Mouse (Mus musculus) adrenal gland, postnatal 4 days (tissue): Measurements from ENCODE around the gene 4930524B15Rik. TPM values are rescaled to one million over a fixed set of nuclear protein-coding genes. Genes with fewer than 3 reads are reported as not detected.
A peak's percentile ranks its signal among the peaks of the same experiment; 100 is the strongest.
"Not testable (repeated sequence)": the region's sequence is repeated elsewhere in the genome, so short reads cannot be mapped to it uniquely, and the experiment has no call there.

ENCODE experiments used
- DNase-seq, 2 experiments: peaks; one replicate each; pipeline ENCODE4 v3.0.0; 2021 to 2022; ENCODE audit warnings: low spot score in 2 of 2, mixed read lengths in 2 of 2
- long read RNA-seq, 2 experiments: library from polyadenylated mRNA; stranded (forward); transcript quantifications; one replicate each; pipeline ENCODE4 v2.0.0; 2021
- total RNA-seq, 2 experiments: library from RNA; stranded (reverse); gene quantifications; 2 replicates each; pipeline ENCODE4 v1.2.3; 2021

Gene 4930524B15Rik
- not detected for total RNA-seq
- long read RNA-seq, experiment 1 = 0 reads
- long read RNA-seq, experiment 2 = 0 reads

DNA sequence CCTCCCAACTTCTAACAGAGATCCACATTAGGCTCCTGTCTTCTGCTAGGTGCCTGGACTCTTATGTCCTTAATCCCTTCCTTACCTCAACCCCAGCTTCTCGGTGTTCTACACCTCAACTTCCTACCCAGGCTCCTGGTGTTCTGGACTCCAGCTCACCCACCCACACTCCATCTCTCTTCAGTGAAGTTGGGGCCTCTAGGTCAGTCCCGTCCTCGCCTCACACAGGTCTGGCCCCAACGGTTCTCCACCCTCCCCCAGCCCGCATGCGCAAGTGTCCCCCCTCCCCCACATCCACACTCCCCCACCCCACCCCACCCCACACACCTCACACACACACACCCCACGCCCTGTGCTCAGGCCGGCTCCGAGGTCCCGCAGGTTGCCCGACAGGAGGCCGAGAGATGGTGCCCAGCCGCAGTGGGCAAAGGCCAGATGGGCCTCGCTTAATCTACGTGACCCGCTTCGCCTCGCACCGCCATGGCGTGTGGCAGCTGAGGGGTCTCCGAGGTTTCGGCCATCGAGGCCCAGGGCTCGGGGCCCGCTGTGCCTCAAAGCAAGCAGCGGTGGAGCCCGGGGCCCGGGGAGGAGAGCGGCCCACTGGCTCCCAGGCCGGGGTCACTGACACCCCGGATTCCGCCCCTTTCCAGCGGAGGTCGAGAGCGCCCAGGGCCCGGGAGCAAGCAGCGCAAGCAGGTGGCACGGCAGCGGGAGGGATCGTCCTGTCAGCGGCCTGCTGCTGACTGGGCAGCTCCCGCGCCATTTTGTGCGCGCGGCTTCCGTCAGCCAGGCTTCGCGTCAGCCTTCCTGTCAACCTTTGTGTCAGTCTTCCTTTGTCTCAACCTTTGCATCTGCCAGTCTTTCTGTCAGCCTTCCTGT lies at the start of gene 4930524B15Rik:
4930524B15Rik (plus strand) TSS at position 337 of the 879 bp plus-strand sequence.
- no peak for DNase-seq

- DNase-seq = no peak
Measured at GRCm38 (mm10) chr11:31917769-31918168, 47.6 kb upstream of the 4930524B15Rik start.

DNA sequence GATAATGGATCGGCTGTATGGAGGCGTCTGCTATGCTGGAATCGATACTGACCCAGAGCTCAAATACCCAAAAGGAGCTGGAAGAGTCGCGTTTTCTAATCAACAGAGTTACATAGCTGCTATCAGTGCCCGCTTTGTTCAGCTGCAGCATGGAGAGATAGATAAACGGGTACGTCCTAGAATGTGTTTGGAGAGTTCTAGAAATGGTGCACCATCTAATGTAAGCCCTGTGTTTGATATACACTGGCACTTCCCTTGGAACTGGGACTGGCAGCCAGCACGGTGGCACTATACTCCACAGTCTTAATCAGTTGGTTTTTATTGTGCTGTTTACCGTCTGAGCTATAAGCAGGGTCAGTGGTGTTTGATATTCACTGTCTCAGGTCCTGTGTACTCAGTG lies 35.3 kb upstream of the 4930524B15Rik start:
- DNase-seq = no peak

- no peak for DNase-seq
Measured at GRCm38 (mm10) chr11:31935652-31936051, 29.7 kb upstream of the 4930524B15Rik start.

- DNase-seq = no peak
Measured at GRCm38 (mm10) chr11:31936910-31937525, 28.4 kb upstream of the 4930524B15Rik start.

- DNase-seq = no peak
Measured at GRCm38 (mm10) chr11:31940898-31941639, 24.3 kb upstream of the 4930524B15Rik start.

DNA sequence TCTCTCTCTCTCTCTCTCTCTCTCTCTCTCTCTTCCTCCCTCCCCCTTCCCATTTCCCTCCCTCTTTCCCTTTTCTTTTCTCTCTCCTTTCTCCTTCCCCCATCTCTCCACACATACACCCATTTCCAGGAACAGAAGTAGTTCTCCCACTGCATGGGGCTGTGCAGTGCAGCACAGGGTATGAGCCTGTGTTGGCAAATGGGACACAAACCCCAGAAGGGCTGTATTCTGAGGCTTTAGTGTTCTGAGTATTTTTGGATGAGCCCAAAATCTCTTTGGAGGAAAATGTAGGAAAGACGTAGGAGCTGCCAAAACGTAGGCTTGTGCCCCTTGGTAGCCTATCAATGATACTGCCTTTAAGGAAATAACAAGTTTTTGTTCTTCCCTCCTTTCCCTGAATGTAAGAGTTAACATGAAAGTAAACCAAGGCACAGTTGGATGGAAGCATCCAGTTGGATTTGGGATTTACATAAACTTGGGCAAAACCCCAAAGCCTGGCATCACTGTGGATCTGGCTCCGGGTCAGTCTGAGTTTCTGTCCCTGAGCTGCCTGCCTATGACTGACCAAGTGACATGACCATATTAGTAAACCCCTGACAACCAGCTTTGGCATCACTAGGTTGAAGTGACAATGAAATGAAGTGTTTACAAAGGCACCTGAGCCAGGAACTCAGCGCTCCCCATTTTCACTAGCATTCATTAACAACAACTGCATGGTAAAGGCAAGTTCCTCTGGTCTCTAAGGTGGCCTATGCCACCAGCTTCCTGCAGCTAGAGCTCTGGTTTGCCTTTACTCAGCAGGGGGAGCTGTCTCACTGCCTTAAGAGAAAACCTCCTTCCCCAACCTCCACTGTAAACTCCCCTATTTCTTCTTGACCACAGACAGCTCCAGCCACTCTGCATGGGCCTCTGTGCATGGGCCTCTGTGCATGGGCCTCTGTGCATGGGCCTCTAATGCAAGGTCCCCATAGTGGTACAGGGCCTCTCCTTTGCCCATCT lies 23.5 kb upstream of the 4930524B15Rik start:
- DNase-seq = no peak

DNA sequence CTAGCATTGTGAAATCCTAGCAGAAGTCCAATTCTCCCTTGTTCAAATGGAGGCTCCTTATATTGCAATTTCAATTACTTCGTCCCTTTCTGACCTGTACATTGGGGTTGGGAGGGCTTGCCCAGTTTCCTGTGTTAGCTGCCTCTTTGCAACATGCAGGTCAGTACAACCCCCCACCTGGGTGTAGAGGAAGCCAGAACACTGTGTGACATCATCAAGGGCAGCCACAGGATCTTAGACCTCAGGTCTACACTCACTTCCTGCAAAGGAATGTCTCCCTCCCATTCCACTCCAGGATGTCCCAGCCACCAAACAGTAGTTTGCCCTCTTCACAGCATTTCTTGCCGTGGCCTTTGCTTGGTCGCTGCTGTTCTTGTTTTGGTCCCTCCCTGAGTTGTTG lies 19.9 kb upstream of the 4930524B15Rik start:
- DNase-seq = no peak

GRCm38 (mm10) chr11:31948462-31949330 lies 16.7 kb upstream of the 4930524B15Rik start:
- DNase-seq = no peak

GRCm38 (mm10) chr11:31949331-31949785 lies 16.0 kb upstream of the 4930524B15Rik start:
- DNase-seq = peak in 1 of 2 experiments; percentile 32

GRCm38 (mm10) chr11:31960071-31960470 lies 5.3 kb upstream of the 4930524B15Rik start:
- DNase-seq = no peak

DNA sequence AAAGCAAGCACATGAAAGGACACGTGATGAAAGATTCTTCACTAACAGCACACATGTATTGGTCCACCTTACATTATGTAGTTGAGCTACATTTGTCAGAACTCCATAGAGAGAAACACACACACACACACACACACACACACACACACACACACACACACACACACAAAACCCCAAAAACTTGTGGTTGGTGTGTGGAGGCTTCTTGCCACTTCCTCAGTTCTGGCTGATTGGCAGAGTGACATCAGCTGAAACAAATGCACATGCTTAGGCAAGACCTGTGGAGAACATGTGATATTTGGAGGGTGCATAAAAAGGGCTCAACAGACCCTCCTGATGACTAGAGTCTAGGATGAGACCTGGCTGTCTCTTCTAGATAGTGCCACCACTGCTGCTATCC lies 1.4 kb upstream of the 4930524B15Rik start:
- DNase-seq = no peak

DNA sequence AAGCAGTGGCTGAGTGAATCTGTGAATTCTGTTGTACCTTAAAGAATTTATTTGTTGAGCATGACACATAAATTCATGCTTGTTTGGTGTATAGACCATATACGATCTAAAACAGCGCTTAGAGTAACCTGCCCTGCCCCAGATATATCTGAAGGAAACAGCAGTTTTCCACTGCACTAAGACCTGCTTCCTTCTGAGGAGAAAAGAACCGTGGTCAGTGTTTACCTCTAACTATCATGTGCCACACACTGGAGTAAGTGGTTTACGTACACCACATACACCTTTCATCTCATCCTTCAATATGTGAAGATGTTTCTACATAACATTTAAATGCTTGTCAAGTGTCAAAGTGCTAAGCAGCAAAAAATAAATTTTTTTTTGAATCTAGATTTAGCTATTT lies 8.7 kb downstream of the 4930524B15Rik start:
- DNase-seq = no peak

- DNase-seq = no peak
Measured at GRCm38 (mm10) chr11:31974826-31975225, 9.4 kb downstream of the 4930524B15Rik start.

DNA sequence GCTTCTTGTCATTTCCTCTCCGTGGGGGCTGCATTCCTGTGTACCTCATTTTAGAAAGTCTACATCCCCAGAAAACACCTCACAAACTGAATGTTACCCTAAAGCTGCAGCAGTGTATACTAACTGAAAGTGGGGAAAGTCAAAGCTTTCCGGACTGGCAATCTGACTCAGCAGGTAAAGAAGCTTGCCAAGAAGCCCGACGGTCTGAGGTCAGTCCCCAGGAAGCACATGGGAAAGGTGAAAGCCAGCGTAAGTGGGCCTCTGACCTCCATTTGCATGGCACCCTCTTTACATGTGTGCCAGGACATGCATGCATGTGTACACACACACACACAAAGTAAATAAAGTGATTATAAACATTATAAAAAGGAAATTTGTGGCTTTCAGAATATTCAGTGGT lies 10.3 kb downstream of the 4930524B15Rik start:
- DNase-seq = no peak

DNA sequence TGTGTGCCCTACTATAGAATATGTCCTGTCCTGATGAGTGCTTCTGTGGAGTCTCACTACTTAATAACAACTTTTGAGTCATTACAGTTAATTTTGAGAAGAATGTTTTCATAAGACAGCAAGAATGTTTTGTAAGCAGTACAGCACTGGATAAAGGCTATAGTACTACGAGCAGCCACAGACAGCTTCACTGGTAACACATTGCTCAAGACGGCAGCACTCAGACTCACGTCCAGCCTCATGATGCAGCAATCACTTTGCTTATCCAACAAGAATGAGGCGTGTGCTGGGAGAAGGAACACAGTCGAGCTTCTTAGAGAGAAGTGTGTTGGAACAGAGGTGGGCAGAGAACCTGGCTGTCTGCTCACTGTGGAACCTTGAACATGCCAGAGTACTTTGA lies 10.7 kb downstream of the 4930524B15Rik start:
- DNase-seq = no peak

- not testable (repeated sequence) for DNase-seq
Measured at GRCm38 (mm10) chr11:31980089-31980488, 14.7 kb downstream of the 4930524B15Rik start.

- no peak for DNase-seq
Measured at GRCm38 (mm10) chr11:31981830-31982229, 16.4 kb downstream of the 4930524B15Rik start.

DNA sequence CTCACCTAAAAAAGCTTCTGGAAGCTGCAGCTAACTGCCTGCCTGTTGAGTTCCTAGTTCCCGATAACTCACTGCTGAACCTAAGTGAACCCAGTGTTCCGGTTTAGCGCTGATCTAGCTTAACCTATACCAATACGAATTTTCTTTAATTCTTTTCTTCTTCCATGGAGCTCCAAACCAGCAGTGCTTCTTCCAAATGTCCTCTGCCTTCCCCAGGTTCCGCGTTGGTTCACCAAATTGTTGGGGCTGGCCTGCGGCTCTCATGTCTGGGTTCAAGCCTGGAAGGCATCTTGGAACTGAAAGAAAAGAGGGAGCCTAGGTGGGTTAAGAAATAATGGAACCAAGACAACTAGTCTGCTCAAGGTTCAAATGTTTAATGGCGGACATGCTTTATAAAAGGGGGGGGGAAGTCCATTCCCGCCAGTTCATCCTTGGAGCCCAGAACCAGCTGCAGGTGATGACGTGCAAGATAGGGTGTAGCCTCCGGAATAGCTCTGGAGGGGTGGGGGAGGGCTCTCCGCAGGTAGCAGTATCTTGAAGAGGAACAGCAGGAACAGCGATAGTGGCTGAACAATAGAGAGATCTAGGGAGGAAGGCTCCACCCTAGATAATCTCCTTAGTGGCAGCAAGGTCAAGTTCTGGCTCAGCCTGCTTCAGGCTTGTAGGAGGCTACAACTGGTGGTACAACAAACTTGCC lies 17.0 kb downstream of the 4930524B15Rik start:
- DNase-seq = not testable (repeated sequence)
